Mouse (Mus musculus) heart, postnatal 0 days (tissue): ENCODE results near the gene Myo1g. TPM values are rescaled to one million over a fixed set of nuclear protein-coding genes. Genes with fewer than 3 reads are reported as not detected.

Experiments
- ATAC-seq: fragments of 200-750 bp; cut with Nextera tagmentation; 2 replicates; pipeline ENCODE4 v1.8.0; 2017; ENCODE audit warnings: low read depth, moderate number of reproducible peaks, moderate library complexity; ENCODE audit not compliant: insufficient read depth
- DNase-seq: peaks from one replicate; pipeline ENCODE4 v3.0.0-alpha.2; 2016; ENCODE audit warnings: low spot score
- H3K27ac ChIP-seq: fragments of 300-500 bp; sonication (generic); 2 replicates; pipeline ENCODE4 v1.5.1; 2014; ENCODE audit warnings: low read depth, mild to moderate bottlenecking
- H3K27me3 ChIP-seq: fragments of 300-500 bp; sonication (generic); 2 replicates; pipeline ENCODE4 v1.6.1; 2014; ENCODE audit warnings: low read length, mixed read lengths; ENCODE audit not compliant: control insufficient read depth, insufficient read depth
- H3K36me3 ChIP-seq: fragments of 300-500 bp; sonication (generic); replicated peaks from 2 replicates; pipeline ENCODE4 v1.6.1; 2014; ENCODE audit warnings: low read length, mixed read lengths; ENCODE audit not compliant: control insufficient read depth, insufficient read depth
- H3K4me1 ChIP-seq: fragments of 300-500 bp; sonication (generic); 2 replicates; pipeline ENCODE4 v1.6.1; 2014; ENCODE audit warnings: antibody characterized with exemption; ENCODE audit not compliant: control insufficient read depth, insufficient read depth
- H3K4me2 ChIP-seq: fragments of 300-500 bp; sonication (generic); 2 replicates; pipeline ENCODE4 v1.6.1; 2014; ENCODE audit warnings: low read depth, mild to moderate bottlenecking, low read length, moderate library complexity
- H3K4me3 ChIP-seq: fragments of 300-500 bp; sonication (generic); 2 replicates; pipeline ENCODE4 v1.5.1; 2014; ENCODE audit warnings: low read depth, low read length
- H3K9ac ChIP-seq: fragments of 300-500 bp; sonication (generic); replicated peaks from 2 replicates; pipeline ENCODE4 v1.6.1; 2014; ENCODE audit warnings: low read depth, low read length, mixed read lengths
- H3K9me3 ChIP-seq: fragments of 300-500 bp; sonication (generic); replicated peaks from 2 replicates; pipeline ENCODE4 v1.6.1; 2016; ENCODE audit warnings: low read length; ENCODE audit not compliant: control insufficient read depth
- CTCF ChIP-seq: IDR thresholded peaks from 2 replicates; pipeline ENCODE4 v1.5.1; 2016; ENCODE audit warnings: antibody characterized with exemption, control low read depth, low read depth
- EP300 ChIP-seq: IDR thresholded peaks from 2 replicates; pipeline ENCODE4 v1.6.1; 2016; ENCODE audit warnings: antibody characterized with exemption, low read depth
- WGBS: fragments of 180-500 bp; shearing (Covaris S2); extraction: QIAGEN DNeasy Blood & Tissue Kit; methylation state at CpG from one replicate; pipeline ENCODE4 v1.1.7; 2014; 5-methylcytosine and 5-hydroxymethylcytosine counted together
- polyA plus RNA-seq: library from polyadenylated mRNA; unstranded; fragments of >200 nt; fragmentation: Nextera tagmentation; extraction: Ambion mirVana; gene quantifications from 2 replicates; pipeline ENCODE4 v1.2.1, GENCODE M21; 2015
- total RNA-seq: library from RNA; depleted of rRNA; stranded (reverse); fragments of >200 nt; gene quantifications from 2 replicates; pipeline ENCODE4 v1.2.3, GENCODE M21; 2014; ENCODE audit warnings: low replicate concordance

The Myo1g gene
- total and polyA plus RNA-seq, 2 experiments from 2014 or later = 0.56 to 0.65 TPM

DNA sequence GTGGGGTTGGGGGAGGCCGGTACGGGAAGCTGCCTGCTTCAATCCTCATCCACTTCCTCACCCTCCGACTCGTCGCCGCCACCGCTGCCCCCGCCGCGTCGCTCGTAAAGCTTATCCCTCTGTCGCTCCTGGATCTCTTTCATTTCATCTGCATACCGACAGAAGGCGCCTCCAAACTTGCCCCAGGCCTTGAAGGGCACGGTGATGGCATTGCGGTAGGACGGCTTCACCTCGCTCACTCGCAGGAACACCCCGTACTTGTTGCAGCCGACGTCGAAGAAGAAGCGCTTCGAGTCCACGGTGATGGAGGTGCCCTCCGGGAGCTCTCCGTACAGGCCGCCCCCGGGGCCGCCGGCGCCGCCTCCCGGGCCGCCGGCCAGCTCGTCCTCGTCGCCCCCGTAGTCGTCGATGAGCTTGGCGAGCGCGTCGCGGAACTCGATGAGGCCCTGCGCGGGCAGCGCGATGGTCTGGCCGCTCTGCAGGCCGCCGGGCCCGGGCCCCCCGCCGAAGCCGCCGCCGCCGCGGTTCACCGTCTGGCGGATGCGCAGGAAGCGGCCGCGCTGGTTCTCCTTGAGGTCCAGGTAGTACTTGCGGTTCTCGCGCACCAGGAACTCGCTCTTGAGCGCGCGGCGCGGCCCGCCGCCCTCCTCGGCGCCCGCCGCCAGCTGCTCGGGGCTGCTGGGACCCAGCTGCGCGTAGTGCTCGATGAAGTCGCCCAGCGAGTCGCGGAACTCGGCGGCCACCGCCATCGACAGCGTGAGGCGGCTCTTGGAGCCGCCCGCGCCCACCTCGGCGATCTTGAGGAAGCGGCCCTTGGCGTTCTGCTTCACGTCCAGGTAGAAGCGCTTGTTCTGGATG is 45.7 kb downstream of the Myo1g start:
- Histone ChIP-seq H3K4me3 (peak overlapping the region; percentile 93), H3K36me3 (no peaks in the 10 kb centered on the region), H3K9me3 (no peaks in the 10 kb centered on the region), H3K9ac (peak overlapping the region; percentile 95), H3K27me3 (no peaks in the 10 kb centered on the region), H3K27ac (peak overlapping the region; percentile 100), H3K4me2 (peak overlapping the region; percentile 83), H3K4me1 (peaks cover 25% of the 10 kb centered on the region)
- WGBS = under 1% methylated on average over 99 of the region's 109 CpGs
- TF ChIP-seq EP300 (no peak), CTCF (no peak)
- ATAC-seq (peak; percentile 38), DNase-seq (no peak)

DNA sequence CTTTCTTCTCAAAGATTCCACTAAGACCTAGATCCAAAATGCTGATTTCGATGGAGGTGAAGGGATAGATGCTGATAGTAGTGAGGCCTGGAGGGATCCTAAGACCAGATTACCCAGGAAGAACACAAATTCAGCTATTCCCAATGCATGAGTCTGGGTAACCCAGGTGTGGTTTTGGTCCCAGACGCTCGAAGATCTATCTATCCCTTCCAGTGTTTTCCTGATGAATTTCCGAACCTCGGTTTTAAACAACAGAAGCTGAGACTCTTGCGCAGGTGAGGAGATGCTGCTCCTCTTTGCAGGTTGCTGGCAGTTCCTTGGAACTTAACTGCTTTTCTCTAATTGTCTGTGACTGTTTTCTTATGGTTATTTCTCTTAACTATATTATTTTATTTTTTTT is 46.4 kb downstream of the Myo1g start:
- DNase-seq (no peak), ATAC-seq (no peak)
- Histone ChIP-seq H3K4me1 (peaks cover 29% of the 10 kb centered on the region), H3K27ac (peak overlapping the region; percentile 100), H3K4me2 (peak overlapping the region; percentile 83), H3K4me3 (peak overlapping the region; percentile 93), H3K27me3 (no peaks in the 10 kb centered on the region), H3K9ac (peak overlapping the region; percentile 95), H3K36me3 (no peaks in the 10 kb centered on the region), H3K9me3 (no peaks in the 10 kb centered on the region)
- WGBS = 7% methylated on average over 6 of the region's 6 CpGs
- TF ChIP-seq CTCF = no peak
- no peak for TF ChIP-seq EP300

DNA sequence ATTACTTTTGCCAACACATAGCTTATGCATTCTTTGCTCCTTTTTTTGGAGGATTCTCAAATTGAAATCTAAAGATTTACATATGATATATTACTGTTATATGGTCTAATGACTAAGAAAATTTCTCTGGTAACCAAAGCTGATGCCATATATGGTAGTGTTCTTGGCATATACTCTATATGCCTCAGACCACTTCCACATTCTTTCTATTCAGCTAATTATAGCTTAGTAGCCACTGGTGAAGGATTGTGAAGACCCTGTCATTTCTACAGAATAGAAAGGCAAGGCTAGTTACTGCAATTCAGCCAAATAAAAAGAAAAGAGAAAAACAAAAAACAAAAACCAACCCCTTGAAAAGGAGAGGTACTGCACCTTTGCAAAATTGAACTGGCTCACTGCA is 48.7 kb downstream of the Myo1g start:
- Histone ChIP-seq H3K9me3 (no peaks in the 10 kb centered on the region), H3K4me3 (peak overlapping the region; percentile 93), H3K4me2 (peak overlapping the region; percentile 83), H3K27me3 (no peaks in the 10 kb centered on the region), H3K27ac (peak overlapping the region; percentile 78), H3K9ac (peak overlapping the region; percentile 60), H3K4me1 (peaks cover 32% of the 10 kb centered on the region), H3K36me3 (peaks cover 2% of the 10 kb centered on the region; the same call in 1 of the 2 replicates)
- DNase-seq (peak; percentile 71), ATAC-seq (no peak)
- no peak for TF ChIP-seq CTCF
- TF ChIP-seq EP300 = no peak

DNA sequence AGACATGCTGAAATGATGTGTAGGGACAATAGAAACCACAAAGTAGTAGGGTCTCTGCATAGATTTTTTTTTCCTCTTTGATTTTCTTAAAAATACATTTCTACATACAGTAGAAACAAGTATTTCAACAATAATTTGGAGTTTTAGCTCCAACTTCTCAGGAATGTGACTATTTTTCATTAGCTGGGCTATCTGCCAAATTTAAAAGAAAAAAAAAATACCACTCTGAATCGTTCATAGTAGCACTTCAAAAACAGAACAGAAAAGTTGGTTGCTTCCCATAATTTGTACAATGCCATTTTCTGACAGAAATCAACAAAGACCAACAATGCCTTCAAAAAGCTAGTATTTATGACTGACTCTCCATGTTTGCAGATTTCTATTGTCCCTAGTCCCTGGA is 49.3 kb downstream of the Myo1g start:
- H3K9ac ChIP-seq = peak overlapping the region; percentile 60
- H3K27me3 ChIP-seq = no peaks in the 10 kb centered on the region
- peaks cover 7% of the 10 kb centered on the region for H3K36me3 ChIP-seq
- no peaks in the 10 kb centered on the region for H3K9me3 ChIP-seq
- 0% methylated on average over 1 of the region's 1 CpGs for WGBS
- no peak for ATAC-seq
- peaks cover 32% of the 10 kb centered on the region for H3K4me1 ChIP-seq
- peak overlapping the region; percentile 78 for H3K27ac ChIP-seq
- no peak for TF ChIP-seq EP300
- peak overlapping the region; percentile 93 for H3K4me3 ChIP-seq
- no peak for DNase-seq
- H3K4me2 ChIP-seq = peak overlapping the region; percentile 83

GRCm38 (mm10) chr11:6471054-6471453 is 49.7 kb downstream of the Myo1g start:
- DNase-seq (no peak), ATAC-seq (no peak)
- Histone ChIP-seq H3K4me1 (peaks cover 32% of the 10 kb centered on the region), H3K9ac (peak overlapping the region; percentile 40; the same call in 1 of the 2 replicates), H3K9me3 (no peaks in the 10 kb centered on the region), H3K4me2 (peak overlapping the region; percentile 83), H3K27ac (peak overlapping the region; percentile 78; the same call in 1 of the 2 replicates), H3K36me3 (peaks cover 12% of the 10 kb centered on the region), H3K4me3 (peak overlapping the region; percentile 93; the same call in 1 of the 2 replicates), H3K27me3 (no peaks in the 10 kb centered on the region)
- TF ChIP-seq CTCF (no peak), EP300 (no peak)
- 40% methylated on average over 2 of the region's 2 CpGs for WGBS
